Mouse (Mus musculus) brain, embryonic 14.5 days (tissue): ENCODE measurements around the gene Tarsl2.

Experiments used
- CTCF ChIP-seq: fragments of 200-500 bp; IDR thresholded peaks from 2 replicates; pipeline ENCODE4 v1.5.1; 2012; ENCODE audit warnings: inconsistent platforms, mild to moderate bottlenecking, moderate library complexity, borderline replicate concordance; ENCODE audit not compliant: insufficient read depth, insufficient read length; ENCODE audit errors: extremely low read depth
- POLR2A ChIP-seq: fragments of 200-500 bp; IDR thresholded peaks from 2 replicates; pipeline ENCODE4 v1.6.1; 2012; ENCODE audit warnings: mild to moderate bottlenecking, inconsistent platforms, borderline replicate concordance; ENCODE audit not compliant: poor library complexity, insufficient read depth, insufficient read length, severe bottlenecking; ENCODE audit errors: extremely low read depth

DNA sequence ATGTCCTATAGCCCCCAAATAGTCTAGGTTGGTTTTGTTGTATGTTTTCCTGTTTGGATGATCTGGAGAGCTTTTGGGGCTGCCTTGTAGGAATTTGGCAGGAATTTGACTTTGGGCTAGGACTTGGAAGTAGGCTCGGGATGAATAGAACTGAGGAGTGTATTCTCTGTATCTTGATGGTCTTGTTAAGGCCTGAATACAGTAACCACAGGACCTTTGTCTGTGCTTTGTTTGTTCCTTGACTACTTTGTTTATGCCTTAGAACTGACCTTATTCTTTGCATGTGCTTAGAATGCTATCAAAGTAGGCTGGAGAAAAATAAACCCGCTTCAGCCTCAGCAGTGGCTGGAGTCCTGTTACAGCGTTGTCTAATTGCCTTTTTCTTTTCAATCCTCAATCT, 65.6 kb downstream of the Tarsl2 start:
- no peak for TF ChIP-seq CTCF
- TF ChIP-seq POLR2A, result no peak
